Mouse (Mus musculus) myocyte (in vitro differentiated cells): ENCODE measurements around the gene Msrb2. TPM values are rescaled to one million over a fixed set of nuclear protein-coding genes. Genes with fewer than 3 reads are reported as not detected.

Source experiments
- H3K27me3 ChIP-seq: one replicate; pipeline ENCODE4 v1.6.1; 2011; ENCODE audit not compliant: control insufficient read depth, insufficient read depth, insufficient read length
- H3K36me3 ChIP-seq: one replicate; pipeline ENCODE4 v1.6.1; 2011; ENCODE audit not compliant: control insufficient read depth, insufficient read depth
- H3K4me2 ChIP-seq: one replicate; pipeline ENCODE4 v1.6.1; 2011; ENCODE audit warnings: low read depth, control low read depth
- H3K4me3 ChIP-seq: one replicate; pipeline ENCODE4 v1.5.1; 2011; ENCODE audit warnings: mild to moderate bottlenecking, control low read depth, moderate library complexity
- H3K79me2 ChIP-seq: one replicate; pipeline ENCODE4 v1.6.1; 2011; ENCODE audit not compliant: control insufficient read depth, insufficient read depth
- H3ac ChIP-seq: one replicate; pipeline ENCODE4 v1.6.1; 2011; ENCODE audit not compliant: control insufficient read depth, insufficient read length
- CEBPB ChIP-seq: IDR thresholded peaks from 2 replicates; pipeline ENCODE4 v1.6.1; 2011; ENCODE audit warnings: mild to moderate bottlenecking, moderate library complexity; ENCODE audit not compliant: poor library complexity, insufficient read depth, severe bottlenecking
- E2F4 ChIP-seq: IDR thresholded peaks from one replicate; pipeline ENCODE4 v1.6.1; 2011; ENCODE audit warnings: mild to moderate bottlenecking, control low read depth, moderate library complexity; ENCODE audit not compliant: insufficient read depth
- MAX ChIP-seq: IDR thresholded peaks from one replicate; pipeline ENCODE4 v1.6.1; 2011; ENCODE audit warnings: low read depth, mild to moderate bottlenecking, control low read depth
- MYOD1 ChIP-seq, 3 experiments: IDR thresholded peaks; one replicate each; pipeline ENCODE4 v1.6.1; 2011; ENCODE audit warnings: control low read depth in 2 of 3, low read depth in 2 of 3, mild to moderate bottlenecking in 2 of 3, moderate library complexity in 1 of 3; ENCODE audit not compliant: insufficient read length in 2 of 3, control insufficient read depth in 1 of 3
- MYOG ChIP-seq, 3 experiments: IDR thresholded peaks; one replicate each; pipeline ENCODE4 v1.6.1; 2011; ENCODE audit warnings: control low read depth in 2 of 3, low read depth in 2 of 3, mild to moderate bottlenecking in 2 of 3; ENCODE audit not compliant: insufficient read length in 2 of 3, control insufficient read depth in 1 of 3, insufficient read depth in 1 of 3
- POLR2A ChIP-seq: IDR thresholded peaks from one replicate; pipeline ENCODE4 v1.6.1; 2011; ENCODE audit warnings: low read depth, mild to moderate bottlenecking, control low read depth, moderate library complexity; ENCODE audit not compliant: insufficient read length
- POLR2AphosphoS2 ChIP-seq: IDR thresholded peaks from one replicate; pipeline ENCODE4 v1.6.1; 2011; ENCODE audit warnings: low read depth, control low read depth; ENCODE audit not compliant: insufficient read length
- REST ChIP-seq: IDR thresholded peaks from one replicate; pipeline ENCODE4 v1.6.1; 2011; ENCODE audit warnings: mild to moderate bottlenecking, control low read depth, moderate library complexity; ENCODE audit not compliant: insufficient read depth, insufficient read length
- SRF ChIP-seq: IDR thresholded peaks from one replicate; pipeline ENCODE4 v1.6.1; 2011; ENCODE audit warnings: low read depth; ENCODE audit not compliant: control insufficient read depth, insufficient read length
- TCF12 ChIP-seq: IDR thresholded peaks from one replicate; pipeline ENCODE4 v1.6.1; 2011; ENCODE audit warnings: mild to moderate bottlenecking, control low read depth; ENCODE audit not compliant: poor library complexity, insufficient read depth, severe bottlenecking
- TCF3 ChIP-seq: IDR thresholded peaks from one replicate; pipeline ENCODE4 v1.6.1; 2011; ENCODE audit warnings: low read depth, control low read depth; ENCODE audit not compliant: insufficient read length
- USF1 ChIP-seq: IDR thresholded peaks from one replicate; pipeline ENCODE4 v1.6.1; 2011; ENCODE audit warnings: low read depth, mild to moderate bottlenecking, control low read depth, moderate library complexity
- polyA plus RNA-seq: library from polyadenylated mRNA; unstranded; fragments of >200 nt; fragmentation: generic; extraction: Trizol; gene quantifications from one replicate; pipeline ENCODE4 v1.2.1, GENCODE M21; 2012; ENCODE audit warnings: missing spikeins

Msrb2 gene
- polyA plus RNA-seq, 1 experiment = 2.5 TPM

DNA sequence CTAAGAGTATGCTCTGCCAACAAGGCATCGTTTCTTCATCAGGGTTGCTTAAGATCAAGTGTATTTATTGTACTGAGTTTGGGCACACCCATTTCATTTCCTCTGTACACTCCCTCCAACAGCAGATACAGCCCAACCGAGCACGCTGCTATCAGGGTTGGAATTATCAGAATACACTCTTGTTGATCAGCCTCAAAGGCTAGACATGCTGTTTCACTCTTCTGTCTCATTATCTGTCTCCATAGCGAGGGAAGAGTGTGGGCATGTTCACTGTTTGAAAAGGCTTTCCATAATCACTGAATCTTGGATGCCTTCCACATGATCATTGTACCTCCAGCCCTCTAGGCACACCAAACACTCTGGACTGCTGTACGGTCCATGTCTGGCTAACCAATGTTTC is 34.2 kb downstream of the Msrb2 start:
- no peak overlapping the region for H3ac ChIP-seq
- no peaks in the 10 kb centered on the region for H3K27me3 ChIP-seq
- H3K36me3 ChIP-seq = no peaks in the 10 kb centered on the region
- H3K79me2 ChIP-seq = no peaks in the 10 kb centered on the region
- no peak for TF ChIP-seq CEBPB
- no peak for TF ChIP-seq MYOG (IDR thresholded peaks at IDR 0.05; ENCODE audit: control insufficient read depth in 1 of 3, insufficient read depth in 1 of 3, insufficient read length in 2 of 3, low read depth in 2 of 3)
- no peak for TF ChIP-seq SRF
- TF ChIP-seq MYOD1 (IDR thresholded peaks at IDR 0.05; ENCODE audit: control insufficient read depth in 1 of 3, insufficient read length in 2 of 3, low read depth in 2 of 3) = no peak
- TF ChIP-seq MAX = no peak
- TF ChIP-seq REST = no peak
- no peak overlapping the region for H3K4me2 ChIP-seq
- H3K4me3 ChIP-seq = no peak overlapping the region

- H3K27me3 ChIP-seq = no peaks in the 10 kb centered on the region
- H3K36me3 ChIP-seq = no peaks in the 10 kb centered on the region
- no peak for TF ChIP-seq POLR2AphosphoS2
- TF ChIP-seq MYOG (IDR thresholded peaks at IDR 0.05; ENCODE audit: control insufficient read depth in 1 of 3, insufficient read depth in 1 of 3, insufficient read length in 2 of 3, low read depth in 2 of 3) = no peak
- TF ChIP-seq MAX = no peak
- no peak for TF ChIP-seq MYOD1 (IDR thresholded peaks at IDR 0.05; ENCODE audit: control insufficient read depth in 1 of 3, insufficient read length in 2 of 3, low read depth in 2 of 3)
- no peak for TF ChIP-seq E2F4
- no peak for TF ChIP-seq CEBPB
- TF ChIP-seq TCF12 = no peak
- no peak for TF ChIP-seq SRF
- no peak for TF ChIP-seq USF1
- no peak for TF ChIP-seq TCF3
- TF ChIP-seq REST = no peak
- TF ChIP-seq POLR2A = no peak
- no peak overlapping the region for H3ac ChIP-seq
- no peaks in the 10 kb centered on the region for H3K79me2 ChIP-seq
- no peak overlapping the region for H3K4me2 ChIP-seq
- H3K4me3 ChIP-seq = no peak overlapping the region
Measured at GRCm38 (mm10) chr2:19406531-19406930, 35.3 kb downstream of the Msrb2 start.

GRCm38 (mm10) chr2:19414222-19414965 is 43.2 kb downstream of the Msrb2 start:
- Histone ChIP-seq H3K36me3 (no peaks in the 10 kb centered on the region), H3K27me3 (no peaks in the 10 kb centered on the region), H3K4me3 (no peak overlapping the region), H3K79me2 (no peaks in the 10 kb centered on the region), H3K4me2 (peak overlapping the region; percentile 37), H3ac (no peak overlapping the region)
- no peak for TF ChIP-seq POLR2AphosphoS2

DNA sequence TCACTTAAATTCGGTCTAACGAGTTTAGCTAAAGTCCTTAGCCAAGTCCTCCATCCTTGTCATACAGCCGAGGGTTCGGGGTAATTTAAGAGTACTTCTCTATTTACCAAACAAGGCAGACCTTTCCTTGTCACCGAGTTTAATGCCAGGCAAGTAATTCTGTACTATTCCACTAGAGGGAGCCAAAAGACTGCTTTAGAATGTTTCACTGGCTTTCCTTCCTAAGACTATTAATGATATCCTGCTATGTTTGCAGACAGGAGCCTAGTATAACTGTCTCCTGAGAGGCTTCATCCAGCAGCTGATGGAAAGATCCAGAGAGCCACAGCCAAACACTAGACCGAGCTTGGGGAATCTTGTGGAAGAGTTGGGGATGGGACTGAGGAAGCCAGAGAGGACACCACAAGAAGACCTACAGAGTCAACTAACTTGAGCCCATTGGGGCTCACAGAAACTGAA is 43.9 kb downstream of the Msrb2 start:
- Histone ChIP-seq H3K79me2 (no peaks in the 10 kb centered on the region), H3K4me2 (peak overlapping the region; percentile 37), H3ac (no peak overlapping the region), H3K4me3 (no peak overlapping the region), H3K27me3 (no peaks in the 10 kb centered on the region), H3K36me3 (no peaks in the 10 kb centered on the region)
- TF ChIP-seq MYOG (IDR thresholded peaks at IDR 0.05; ENCODE audit: control insufficient read depth in 1 of 3, insufficient read depth in 1 of 3, insufficient read length in 2 of 3, low read depth in 2 of 3) = no peak
- TF ChIP-seq CEBPB = no peak
- TF ChIP-seq REST = no peak
- TF ChIP-seq USF1 = no peak
- no peak for TF ChIP-seq POLR2A
- no peak for TF ChIP-seq POLR2AphosphoS2
- no peak for TF ChIP-seq E2F4
- TF ChIP-seq TCF3 = no peak
- no peak for TF ChIP-seq TCF12
- TF ChIP-seq MYOD1 (IDR thresholded peaks at IDR 0.05; ENCODE audit: control insufficient read depth in 1 of 3, insufficient read length in 2 of 3, low read depth in 2 of 3) = no peak
- no peak for TF ChIP-seq SRF

- Histone ChIP-seq H3K36me3 (no peaks in the 10 kb centered on the region), H3K27me3 (no peaks in the 10 kb centered on the region), H3K79me2 (no peaks in the 10 kb centered on the region), H3K4me3 (no peak overlapping the region), H3ac (no peak overlapping the region), H3K4me2 (no peak overlapping the region)
- TF ChIP-seq POLR2A (no peak), MAX (no peak), MYOD1 (IDR thresholded peaks at IDR 0.05; ENCODE audit: control insufficient read depth in 1 of 3, insufficient read length in 2 of 3, low read depth in 2 of 3) (no peak), TCF3 (no peak), CEBPB (no peak), MYOG (IDR thresholded peaks at IDR 0.05; ENCODE audit: control insufficient read depth in 1 of 3, insufficient read depth in 1 of 3, insufficient read length in 2 of 3, low read depth in 2 of 3) (no peak), USF1 (no peak), REST (no peak), TCF12 (no peak), SRF (no peak), POLR2AphosphoS2 (no peak), E2F4 (no peak)
Measured at GRCm38 (mm10) chr2:19416066-19416465, 44.8 kb downstream of the Msrb2 start.
